Mouse (Mus musculus) ES-Bruce4 (cell line): Measurements from ENCODE around the gene Gm7029. TPM values are rescaled to one million over a fixed set of nuclear protein-coding genes. Genes with fewer than 3 reads are reported as not detected.

Experiments used
- H3K27ac ChIP-seq: 2 replicates; pipeline ENCODE4 v1.5.1; 2012; ENCODE audit warnings: low read length, inconsistent platforms; ENCODE audit not compliant: insufficient read depth
- H3K27me3 ChIP-seq: 2 replicates; pipeline ENCODE4 v1.6.1; 2012; ENCODE audit warnings: mild to moderate bottlenecking, low read length, inconsistent platforms; ENCODE audit not compliant: control insufficient read depth, poor library complexity, insufficient read depth, severe bottlenecking
- H3K36me3 ChIP-seq: 2 replicates; pipeline ENCODE4 v1.6.1; 2012; ENCODE audit warnings: inconsistent platforms, mild to moderate bottlenecking, low read length, moderate library complexity; ENCODE audit not compliant: control insufficient read depth, poor library complexity, insufficient read depth, severe bottlenecking
- H3K4me1 ChIP-seq: one replicate; pipeline ENCODE4 v1.8.1; 2011; ENCODE audit warnings: low read length; ENCODE audit not compliant: control insufficient read depth, insufficient read depth
- H3K4me3 ChIP-seq: 2 replicates; pipeline ENCODE4 v1.5.1; 2011; ENCODE audit warnings: low read depth, mild to moderate bottlenecking, low read length
- H3K9ac ChIP-seq: 2 replicates; pipeline ENCODE4 v1.6.1; 2012; ENCODE audit warnings: low read depth, mild to moderate bottlenecking, inconsistent platforms; ENCODE audit not compliant: poor library complexity, severe bottlenecking
- H3K9me3 ChIP-seq: replicated peaks from 2 replicates; pipeline ENCODE4 v1.6.1; 2012; ENCODE audit warnings: mild to moderate bottlenecking, low read length, inconsistent platforms; ENCODE audit not compliant: control insufficient read depth, poor library complexity, insufficient read depth, severe bottlenecking
- CTCF ChIP-seq: IDR thresholded peaks from one replicate; pipeline ENCODE4 v1.8.1; 2011; ENCODE audit warnings: low read depth, low read length
- EP300 ChIP-seq: IDR thresholded peaks from 2 replicates; pipeline ENCODE4 v1.6.1; 2011; ENCODE audit warnings: low read depth, low read length; ENCODE audit not compliant: insufficient read depth
- POLR2A ChIP-seq: IDR thresholded peaks from one replicate; pipeline ENCODE4 v1.8.1; 2011; ENCODE audit warnings: low read length; ENCODE audit not compliant: insufficient read depth
- polyA plus RNA-seq: library from polyadenylated mRNA; stranded (reverse); fragments of >200 nt; gene quantifications from 2 replicates; pipeline ENCODE4 v1.2.4, GENCODE M21; 2011; ENCODE audit warnings: low read depth; ENCODE audit not compliant: missing spikeins, insufficient read depth, insufficient read length

Gene Gm7029
- polyA plus RNA-seq, 1 experiment = not detected

- Histone ChIP-seq H3K9me3 (no peaks in the 10 kb centered on the region), H3K4me1 (peaks cover 1% of the 10 kb centered on the region), H3K27me3 (no peaks in the 10 kb centered on the region)
Measured at GRCm38 (mm10) chr17:33920282-33921097, 46.9 kb downstream of the Gm7029 start.

GRCm38 (mm10) chr17:33921361-33921760 is 47.7 kb downstream of the Gm7029 start:
- Histone ChIP-seq H3K36me3 (no peaks in the 10 kb centered on the region), H3K4me1 (peaks cover 1% of the 10 kb centered on the region), H3K9ac (no peak overlapping the region), H3K27me3 (no peaks in the 10 kb centered on the region), H3K9me3 (no peaks in the 10 kb centered on the region), H3K27ac (no peak overlapping the region), H3K4me3 (no peak overlapping the region)
- no peak for TF ChIP-seq CTCF
- no peak for TF ChIP-seq EP300
- TF ChIP-seq POLR2A = no peak

More at GRCm38 (mm10) chr17:33920282-33921097, 46.9 kb downstream of the Gm7029 start:
- peak; percentile 90 for TF ChIP-seq CTCF
- TF ChIP-seq POLR2A = no peak
- 0 out of 2 replicates have a peak, but pooled peaks have one; percentile 36 for TF ChIP-seq EP300
- H3K27ac ChIP-seq = no peak overlapping the region
- H3K36me3 ChIP-seq = no peaks in the 10 kb centered on the region
- H3K9ac ChIP-seq = peak overlapping the region; percentile 57
- H3K4me3 ChIP-seq = peak overlapping the region; percentile 76

Other genes starting within 250 kb of the Gm7029 start
- gene Zfp414, start 244.7 kb upstream of the Gm7029 start, polyA plus RNA-seq = 31.9 and 39.5 TPM in 2 replicates
- gene Pram1, start 235.8 kb upstream of the Gm7029 start, polyA plus RNA-seq = not detected in 2 replicates
- 607 and 610 TPM in 2 replicates for gene Hnrnpm, start 187.0 kb upstream of the Gm7029 start, polyA plus RNA-seq
- 17.1 and 19.1 TPM in 2 replicates for gene March2, start 155.2 kb upstream of the Gm7029 start, polyA plus RNA-seq
- 57.9 and 73.6 TPM in 2 replicates for gene Rab11b, start 113.3 kb upstream of the Gm7029 start, polyA plus RNA-seq
- gene Angptl4, start 92.0 kb upstream of the Gm7029 start, polyA plus RNA-seq = 3.6 and 3.9 TPM in 2 replicates
- 40.0 and 44.7 TPM in 2 replicates for gene Kank3, start 63.3 kb upstream of the Gm7029 start, polyA plus RNA-seq
- 3,700 and 3,844 TPM in 2 replicates for gene Rps28, start 49.3 kb upstream of the Gm7029 start, polyA plus RNA-seq
- 406 and 464 TPM in 2 replicates for gene Ndufa7, start 49.3 kb upstream of the Gm7029 start, polyA plus RNA-seq
- 30.6 and 35.7 TPM in 2 replicates for gene Cd320, start 30.7 kb upstream of the Gm7029 start, polyA plus RNA-seq
- 155 and 186 TPM in 2 replicates for gene Kifc1, start 16.8 kb downstream of the Gm7029 start, polyA plus RNA-seq
- gene Platr17, start 31.3 kb downstream of the Gm7029 start, polyA plus RNA-seq = 16.7 and 19.1 TPM in 2 replicates
- gene Daxx, start 35.6 kb downstream of the Gm7029 start, polyA plus RNA-seq = 40.2 and 42.3 TPM in 2 replicates
- 81.0 and 97.3 TPM in 2 replicates for gene Tapbp, start 42.1 kb downstream of the Gm7029 start, polyA plus RNA-seq
- 14.8 and 20.7 TPM in 2 replicates for gene Zbtb22, start 42.1 kb downstream of the Gm7029 start, polyA plus RNA-seq
- gene Rgl2, start 55.7 kb downstream of the Gm7029 start, polyA plus RNA-seq = 34.7 and 37.5 TPM in 2 replicates
- 146 and 152 TPM in 2 replicates for gene Pfdn6, start 66.5 kb downstream of the Gm7029 start, polyA plus RNA-seq
- 25.3 and 30.2 TPM in 2 replicates for gene Wdr46, start 66.8 kb downstream of the Gm7029 start, polyA plus RNA-seq
- 3.6 and 4.2 TPM in 2 replicates for gene B3galt4, start 77.7 kb downstream of the Gm7029 start, polyA plus RNA-seq
- 18.3 and 19.0 TPM in 2 replicates for gene Vps52, start 82.0 kb downstream of the Gm7029 start, polyA plus RNA-seq
- 2,174 TPM in 2 replicates for gene Rps18, start 82.2 kb downstream of the Gm7029 start, polyA plus RNA-seq
- 98.4 and 103 TPM in 2 replicates for gene H2-K1, start 126.5 kb downstream of the Gm7029 start, polyA plus RNA-seq
- 8.1 and 11.4 TPM in 2 replicates for gene Ring1, start 150.8 kb downstream of the Gm7029 start, polyA plus RNA-seq
- gene H2-Ke6, start 154.2 kb downstream of the Gm7029 start, polyA plus RNA-seq = 19.0 and 26.1 TPM in 2 replicates
- gene Slc39a7, start 157.8 kb downstream of the Gm7029 start, polyA plus RNA-seq = 57.2 and 68.8 TPM in 2 replicates
- gene Rxrb, start 158.0 kb downstream of the Gm7029 start, polyA plus RNA-seq = 37.7 and 38.2 TPM in 2 replicates
- gene Col11a2, start 165.6 kb downstream of the Gm7029 start, polyA plus RNA-seq = 0.82 and 0.85 TPM in 2 replicates
- gene H2-Oa, start 218.5 kb downstream of the Gm7029 start, polyA plus RNA-seq = 1.4 TPM in 1 of 2 replicates, not detected in the other
- 5.9 and 8.3 TPM in 2 replicates for gene H2-DMa, start 245.7 kb downstream of the Gm7029 start, polyA plus RNA-seq
- gene Brd2, start 248.8 kb downstream of the Gm7029 start, polyA plus RNA-seq = 190 and 199 TPM in 2 replicates